Mouse (Mus musculus) bone marrow, adult 2 months (tissue): ENCODE measurements at regions not wholly inside any gene's neighbourhood (a gene's known extent, or its start where the extent isn't known, plus 50 kb on each side); places are given as distances from the start of the nearest gene placed in this dataset.

Experiments
- CTCF ChIP-seq: fragments of 200-500 bp; IDR thresholded peaks from 2 replicates; pipeline ENCODE4 v1.5.1; 2011; ENCODE audit warnings: low read length, control low read depth; ENCODE audit not compliant: control insufficient read depth, insufficient read depth
- POLR2A ChIP-seq: fragments of 200-500 bp; IDR thresholded peaks from 2 replicates; pipeline ENCODE4 v1.6.1; 2011; ENCODE audit warnings: low read depth, mild to moderate bottlenecking, control low read depth, low read length, borderline replicate concordance; ENCODE audit not compliant: control insufficient read depth

DNA sequence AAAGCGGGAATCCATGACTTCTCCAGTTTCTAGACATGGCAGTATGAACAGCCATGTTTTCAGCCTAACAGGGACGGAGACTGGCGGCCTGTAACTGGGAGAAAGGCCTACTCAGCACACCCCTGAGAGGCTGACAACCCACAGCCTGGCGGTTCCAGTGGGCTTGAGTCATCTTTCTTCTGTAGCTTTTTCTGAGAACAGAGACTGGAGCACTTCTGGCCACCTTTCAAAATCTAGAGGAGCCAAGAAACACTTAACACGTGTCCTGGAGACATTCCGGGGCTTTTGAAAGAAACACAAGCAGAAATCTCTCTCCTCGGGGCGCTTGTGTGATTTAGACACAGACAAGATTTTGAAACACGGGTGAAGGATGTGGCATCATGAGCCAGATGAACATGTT lies 250.1 kb downstream of the Prex1 start:
- TF ChIP-seq POLR2A (no peak), CTCF (no peak)
